Mouse (Mus musculus) cerebellum, adult 18-20 months (tissue): Measurements from ENCODE around the gene Afp.

Experiments
- DNase-seq, 2 experiments: peaks; one replicate each; pipeline ENCODE4 v3.0.0; 2021

Gene Afp

GRCm38 (mm10) chr5:90490518-90490917, at the start of gene Afp:
Afp (plus strand) TSS chr5:90490737.
- DNase-seq = no peak

GRCm38 (mm10) chr5:90447577-90447976, 43.0 kb upstream of the Afp start:
- DNase-seq = no peak

GRCm38 (mm10) chr5:90449961-90450360, 40.6 kb upstream of the Afp start:
- DNase-seq = no peak

GRCm38 (mm10) chr5:90452711-90453110, 37.8 kb upstream of the Afp start:
- no peak for DNase-seq

GRCm38 (mm10) chr5:90457241-90457640, 33.3 kb upstream of the Afp start:
- no peak for DNase-seq

- DNase-seq = no peak
Observed at GRCm38 (mm10) chr5:90458727-90459126, 31.8 kb upstream of the Afp start.

GRCm38 (mm10) chr5:90460619-90461018, 29.9 kb upstream of the Afp start, which contains the start of gene Alb:
Alb (plus strand) TSS chr5:90460897.
- no peak for DNase-seq

GRCm38 (mm10) chr5:90466806-90467205, 23.7 kb upstream of the Afp start:
- DNase-seq = no peak

- DNase-seq = peak in 1 of 2 experiments; percentile 2
Observed at GRCm38 (mm10) chr5:90467245-90467644, 23.3 kb upstream of the Afp start.

GRCm38 (mm10) chr5:90470836-90471235, 19.7 kb upstream of the Afp start:
- no peak for DNase-seq

- DNase-seq = no peak
Observed at GRCm38 (mm10) chr5:90473902-90474301, 16.6 kb upstream of the Afp start.

- DNase-seq = no peak
Observed at GRCm38 (mm10) chr5:90474369-90474768, 16.2 kb upstream of the Afp start.

GRCm38 (mm10) chr5:90476741-90477140, 13.8 kb upstream of the Afp start:
- DNase-seq = no peak

GRCm38 (mm10) chr5:90477308-90478140, 13.0 kb upstream of the Afp start:
- no peak for DNase-seq

GRCm38 (mm10) chr5:90478886-90479285, 11.7 kb upstream of the Afp start:
- DNase-seq = no peak

GRCm38 (mm10) chr5:90485597-90485996, 4.9 kb upstream of the Afp start:
- DNase-seq = no peak

GRCm38 (mm10) chr5:90488323-90488722, 2.2 kb upstream of the Afp start:
- DNase-seq = no peak

GRCm38 (mm10) chr5:90492440-90492839, 1.9 kb downstream of the Afp start:
- no peak for DNase-seq

- DNase-seq = no peak
Observed at GRCm38 (mm10) chr5:90494308-90494707, 3.8 kb downstream of the Afp start.

GRCm38 (mm10) chr5:90499509-90499908, 9.0 kb downstream of the Afp start:
- no peak for DNase-seq

- peak; percentile 72 to 79 for DNase-seq
Observed at GRCm38 (mm10) chr5:90500714-90501113, 10.2 kb downstream of the Afp start.

GRCm38 (mm10) chr5:90501752-90502151, 11.2 kb downstream of the Afp start:
- DNase-seq = no peak

- DNase-seq = no peak
Observed at GRCm38 (mm10) chr5:90504742-90505141, 14.2 kb downstream of the Afp start.

GRCm38 (mm10) chr5:90506507-90506906, 16.0 kb downstream of the Afp start:
- DNase-seq = no peak

- DNase-seq = no peak
Observed at GRCm38 (mm10) chr5:90507411-90507949, 16.9 kb downstream of the Afp start.
